Mouse (Mus musculus) small intestine, adult 2 months (tissue): ENCODE data around the gene Ccdc85b. TPM values are rescaled to one million over a fixed set of nuclear protein-coding genes. Genes with fewer than 3 reads are reported as not detected.

Source experiments
- H3K27ac ChIP-seq: fragments of 200-500 bp; 2 replicates; pipeline ENCODE4 v1.5.1; 2012; ENCODE audit warnings: low read depth, low read length, control low read depth, inconsistent platforms; ENCODE audit not compliant: insufficient read depth
- H3K27me3 ChIP-seq: fragments of 200-500 bp; 2 replicates; pipeline ENCODE4 v1.6.1; 2012; ENCODE audit warnings: mild to moderate bottlenecking, moderate library complexity, low read length, inconsistent platforms; ENCODE audit not compliant: control insufficient read depth, insufficient read depth
- H3K36me3 ChIP-seq: fragments of 200-500 bp; 2 replicates; pipeline ENCODE4 v1.6.1; 2012; ENCODE audit warnings: mild to moderate bottlenecking, low read length, control low read depth, inconsistent platforms; ENCODE audit not compliant: control insufficient read depth, insufficient read depth
- H3K4me1 ChIP-seq: fragments of 200-500 bp; 2 replicates; pipeline ENCODE4 v1.6.1; 2012; ENCODE audit warnings: low read length, inconsistent platforms, mixed read lengths; ENCODE audit not compliant: control insufficient read depth, insufficient read depth, insufficient read length
- H3K4me3 ChIP-seq: fragments of 200-500 bp; 2 replicates; pipeline ENCODE4 v1.5.1; 2012; ENCODE audit warnings: low read depth, mild to moderate bottlenecking, control low read depth, inconsistent platforms, low read length, moderate library complexity
- CTCF ChIP-seq: fragments of 200-500 bp; IDR thresholded peaks from 2 replicates; pipeline ENCODE4 v1.5.1; 2012; ENCODE audit warnings: low read depth, mild to moderate bottlenecking, control low read depth, inconsistent platforms, low read length, moderate library complexity, mixed read lengths; ENCODE audit not compliant: insufficient replicate concordance, insufficient read length; ENCODE audit errors: extremely low read depth
- POLR2A ChIP-seq: fragments of 200-500 bp; IDR thresholded peaks from 2 replicates; pipeline ENCODE4 v1.6.1; 2012; ENCODE audit warnings: low read depth, mild to moderate bottlenecking, control low read depth, inconsistent platforms, low read length, moderate library complexity
- WGBS: fragments of 180-500 bp; shearing (Covaris S2); methylation state at CpG from one replicate; pipeline ENCODE4 v1.1.7; 2018; 5-methylcytosine and 5-hydroxymethylcytosine counted together
- polyA plus RNA-seq: library from polyadenylated mRNA; depleted of rRNA; stranded (reverse); fragments of >200 nt; gene quantifications from 2 replicates; pipeline ENCODE4 v1.2.3, GENCODE M21; 2012

Gene Ccdc85b
- polyA plus RNA-seq, 1 experiment = 4.4 TPM

GRCm38 (mm10) chr19:5451766-5452165 is 5.9 kb downstream of the Ccdc85b start:
- Histone ChIP-seq H3K27ac (no peak overlapping the region), H3K36me3 (no peaks in the 10 kb centered on the region), H3K4me3 (no peak overlapping the region), H3K27me3 (peaks cover 17% of the 10 kb centered on the region), H3K4me1 (peaks cover 23% of the 10 kb centered on the region)
- whole genome bisulfite sequencing = 73% methylated on average over 6 of the region's 6 CpGs
- TF ChIP-seq POLR2A = no peak

- Histone ChIP-seq H3K4me3 (no peak overlapping the region), H3K27me3 (peaks cover 17% of the 10 kb centered on the region), H3K27ac (no peak overlapping the region), H3K36me3 (no peaks in the 10 kb centered on the region), H3K4me1 (peaks cover 13% of the 10 kb centered on the region)
- 68% methylated on average over 3 of the region's 3 CpGs for WGBS
- no peak for TF ChIP-seq CTCF
- no peak for TF ChIP-seq POLR2A
These were observed 8.0 kb downstream of the Ccdc85b start for GRCm38 (mm10) chr19:5449673-5450072.

DNA sequence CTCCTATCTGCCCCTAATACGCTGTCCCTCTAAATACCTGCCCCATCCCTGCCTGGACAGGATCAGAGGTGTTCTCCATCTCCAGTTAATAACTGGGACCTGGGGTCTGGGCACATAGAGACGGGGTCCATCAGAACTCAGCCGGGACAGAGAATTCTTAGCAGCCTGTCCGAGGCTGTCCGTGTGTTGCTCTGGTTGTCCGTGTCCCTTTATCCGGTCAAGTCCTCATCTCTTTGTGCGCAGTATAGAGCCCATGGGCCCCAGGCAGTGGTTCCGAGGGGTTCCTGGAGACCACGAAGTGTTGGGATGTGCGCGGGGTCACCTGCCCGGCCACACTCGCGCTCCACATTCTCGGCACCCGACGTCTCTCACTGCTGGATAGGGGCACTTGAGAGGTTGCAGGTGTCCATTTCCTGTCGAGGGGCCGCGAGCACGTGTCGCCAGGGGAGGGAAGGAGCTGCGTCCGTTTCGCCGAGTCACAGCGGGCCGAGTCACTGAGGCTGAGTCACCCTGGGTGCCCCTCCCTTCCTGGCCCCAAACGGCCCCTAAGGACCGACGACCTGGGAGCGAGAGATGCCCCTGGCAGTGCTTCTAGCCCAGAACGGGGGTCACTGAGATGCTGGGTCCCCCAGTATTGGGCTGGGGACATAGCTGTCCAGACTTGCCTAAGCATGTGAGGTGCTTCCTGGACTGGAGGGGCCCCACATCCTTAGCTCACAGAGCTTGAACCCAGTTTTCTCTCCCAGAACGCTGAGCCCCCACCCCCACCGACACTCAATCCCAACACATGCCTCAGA is 9.1 kb downstream of the Ccdc85b start:
- TF ChIP-seq CTCF (no peak), POLR2A (no peak)
- Histone ChIP-seq H3K27me3 (peaks cover 17% of the 10 kb centered on the region), H3K27ac (no peak overlapping the region), H3K4me3 (peak overlapping the region; percentile 79), H3K4me1 (peaks cover 13% of the 10 kb centered on the region), H3K36me3 (no peaks in the 10 kb centered on the region)
- WGBS = 5% methylated on average over 36 of the region's 36 CpGs

DNA sequence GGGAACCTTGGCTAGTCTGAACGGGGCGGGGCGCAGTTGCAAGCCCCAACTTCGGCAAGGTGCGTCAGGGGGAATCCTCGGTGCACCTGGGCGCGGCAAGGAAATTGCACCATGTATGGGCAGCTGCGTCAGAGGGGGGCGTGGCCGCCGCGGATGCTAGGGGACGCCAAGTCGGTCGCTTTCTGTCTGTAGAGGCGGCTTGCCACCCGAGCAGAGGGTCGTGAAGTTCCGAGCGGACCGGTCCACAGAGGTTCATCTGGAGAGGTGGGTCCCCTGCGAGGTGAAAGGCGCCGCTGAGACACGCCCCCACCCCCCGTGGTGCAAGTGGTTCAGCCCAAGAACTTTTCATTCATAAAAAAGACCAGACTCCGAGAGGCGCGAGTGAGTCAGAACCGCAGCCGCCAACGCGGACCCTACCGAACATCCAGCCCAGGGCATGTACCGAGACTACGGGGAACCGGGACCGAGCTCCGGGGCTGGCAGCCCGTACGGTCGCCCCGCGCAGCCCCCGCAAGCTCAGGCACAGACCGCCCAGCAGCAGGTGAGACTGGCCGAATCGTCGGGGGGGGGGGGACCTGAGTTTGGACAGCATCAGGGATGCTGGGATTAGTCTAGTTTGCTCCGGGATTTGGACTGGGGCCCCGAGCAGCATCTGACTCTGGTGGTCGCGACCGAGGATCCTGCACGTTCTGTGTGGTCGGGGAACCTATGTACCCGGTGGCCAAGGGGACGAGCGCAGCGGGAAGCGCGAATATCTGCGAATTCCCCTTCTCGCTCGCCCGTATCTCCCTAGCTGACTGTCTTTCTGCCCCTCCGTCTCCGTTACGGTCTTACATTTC is 10.0 kb downstream of the Ccdc85b start, which contains the start of gene Fosl1:
Gene Fosl1, plus strand, starts transcription at position 33 of the 839 bp plus-strand sequence.
- no peak for TF ChIP-seq POLR2A
- no peak for TF ChIP-seq CTCF
- Histone ChIP-seq H3K36me3 (no peaks in the 10 kb centered on the region), H3K27me3 (peaks cover 17% of the 10 kb centered on the region), H3K4me3 (peak within 1 kb of the TSS; percentile 79), H3K4me1 (peaks cover 13% of the 10 kb centered on the region), H3K27ac (no peak within 1 kb of the TSS)
- under 1% methylated on average over 70 of the region's 70 CpGs for WGBS

- Histone ChIP-seq H3K27me3 (peaks cover 17% of the 10 kb centered on the region), H3K27ac (no peak overlapping the region), H3K4me3 (no peak overlapping the region), H3K36me3 (no peaks in the 10 kb centered on the region), H3K4me1 (peaks cover 13% of the 10 kb centered on the region)
- 94% methylated on average over 5 of the region's 5 CpGs for WGBS
- no peak for TF ChIP-seq CTCF
- TF ChIP-seq POLR2A = no peak
These were observed 11.9 kb downstream of the Ccdc85b start for GRCm38 (mm10) chr19:5445747-5446146.

DNA sequence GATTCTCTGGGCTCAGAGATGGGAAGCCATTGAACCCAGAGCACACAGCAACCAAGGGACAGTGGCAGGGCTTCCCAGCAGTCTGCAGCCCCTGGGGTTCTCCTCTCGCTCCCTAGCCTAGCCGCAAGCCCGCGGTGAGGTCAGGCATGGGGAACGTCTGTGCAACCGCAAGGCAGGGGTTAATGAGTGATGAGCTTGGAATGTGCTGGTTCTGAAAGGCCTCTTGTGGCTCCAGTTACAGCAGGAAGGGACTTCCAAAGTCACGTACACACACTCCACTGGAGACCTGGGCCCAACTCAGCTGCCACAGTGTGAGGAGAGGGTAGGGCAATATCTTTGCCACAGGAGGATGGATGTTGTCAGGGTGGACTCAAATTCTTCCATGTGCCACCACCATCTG is 12.7 kb downstream of the Ccdc85b start:
- Histone ChIP-seq H3K27ac (no peak overlapping the region), H3K4me1 (peaks cover 13% of the 10 kb centered on the region), H3K36me3 (no peaks in the 10 kb centered on the region), H3K27me3 (peaks cover 17% of the 10 kb centered on the region), H3K4me3 (no peak overlapping the region)
- TF ChIP-seq CTCF (no peak), POLR2A (no peak)
- 35% methylated on average over 7 of the region's 7 CpGs for WGBS

- Histone ChIP-seq H3K27me3 (peaks cover 17% of the 10 kb centered on the region), H3K4me3 (no peak overlapping the region), H3K36me3 (no peaks in the 10 kb centered on the region), H3K4me1 (peaks cover 13% of the 10 kb centered on the region), H3K27ac (no peak overlapping the region)
- TF ChIP-seq CTCF = no peak
- no peak for TF ChIP-seq POLR2A
- WGBS = 58% methylated on average over 9 of the region's 9 CpGs
These were observed 13.3 kb downstream of the Ccdc85b start for GRCm38 (mm10) chr19:5444371-5444908.
